Mouse (Mus musculus) cortical plate, adult 2 months (tissue): ENCODE data around the gene Tenm4.

Source experiments
- CTCF ChIP-seq: fragments of 200-500 bp; IDR thresholded peaks from 2 replicates; pipeline ENCODE4 v1.5.1; 2011; ENCODE audit warnings: mild to moderate bottlenecking, control low read depth, low read length; ENCODE audit not compliant: insufficient read depth; ENCODE audit errors: extremely low read depth
- POLR2A ChIP-seq: fragments of 200-500 bp; IDR thresholded peaks from 2 replicates; pipeline ENCODE4 v1.6.1; 2011; ENCODE audit warnings: mild to moderate bottlenecking, low read length, control low read depth; ENCODE audit not compliant: insufficient read depth; ENCODE audit errors: extremely low read depth

DNA sequence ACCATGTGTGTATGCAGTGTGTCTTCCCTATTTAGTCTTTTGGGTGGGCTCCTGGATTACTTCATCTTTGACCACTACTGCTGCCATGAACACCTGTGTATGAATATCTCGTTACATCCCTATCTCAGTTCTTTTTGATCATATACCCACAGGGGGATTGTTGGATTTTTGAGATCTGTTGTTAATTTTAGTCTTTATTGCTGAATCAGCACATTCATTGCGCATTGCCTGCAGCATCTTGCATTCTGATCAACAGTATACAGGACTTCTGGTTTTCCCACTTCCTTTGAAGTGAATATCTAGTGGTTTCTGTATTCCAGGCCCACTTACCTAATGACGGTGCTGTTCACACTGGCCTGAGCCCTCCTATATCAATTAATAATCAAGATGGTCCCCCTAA, 295.7 kb downstream of the Tenm4 start:
- no peak for TF ChIP-seq CTCF
- no peak for TF ChIP-seq POLR2A
